Comparison of ENCODE assay signal across 9 mouse cellular contexts in the genomic region with DNA sequence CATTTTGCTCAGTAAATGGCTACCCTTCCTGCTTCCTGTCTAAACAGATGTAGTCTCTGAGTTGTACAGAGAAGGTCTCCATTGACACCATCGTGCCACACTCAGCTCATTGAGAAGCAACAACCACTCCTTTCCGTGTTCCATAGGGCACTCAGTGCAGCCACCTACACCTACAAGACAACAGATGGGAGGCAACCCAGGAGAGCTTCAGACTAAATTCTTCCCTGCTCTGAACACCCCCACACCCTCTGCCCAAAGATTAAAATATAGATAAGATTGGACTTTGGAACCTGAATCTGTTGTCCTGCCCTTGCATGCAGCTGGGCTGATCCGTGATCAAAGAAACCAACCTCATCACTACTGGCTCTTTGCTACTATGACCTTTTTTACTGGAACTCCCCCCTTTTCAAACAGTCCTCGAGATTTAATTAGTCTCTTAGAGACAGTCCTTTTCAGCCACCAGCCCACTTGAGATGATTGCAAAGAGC. TPM values are rescaled to one million over a fixed set of nuclear protein-coding genes. Genes with fewer than 3 reads are reported as not detected.
A peak's percentile ranks its signal among the peaks of the same experiment; 100 is the strongest.
DNase-seq lines count a peak whose midpoint lies in the region; ATAC-seq and TF ChIP-seq lines count a peak whose summit lies in the region.
"Had no signal": no experiment of that assay in that cellular context is flagged by ENCODE, and none has a peak within 500 bp of the region (broad histone marks: within the 10 kb centered on the region; RNA-seq: fewer than 3 reads in every experiment).

No protein-coding gene starts in this region.

- no peak overlapping the region; the same call in 1 of the 2 replicates for H3K9ac ChIP-seq in forebrain, embryonic 16.5 days (replicated peaks; ENCODE audit: low read depth, low read length)
- H3K9ac ChIP-seq in limb, embryonic 14.5 days (ENCODE audit: low read depth, low read length, severe bottlenecking), result peak overlapping the region; percentile 77

- ATAC-seq in forebrain, embryonic 16.5 days, result no peak
- ATAC-seq in limb, embryonic 14.5 days (ENCODE audit: low FRiP score, low read depth), result no peak
- no peak for ATAC-seq in megakaryocyte, adult 5-6 weeks (ENCODE audit: poor library complexity, severe bottlenecking)

- H3K4me1 ChIP-seq in lung, adult 2 months (ENCODE audit: control insufficient read depth, insufficient read depth, low read length), result peaks cover 3% of the 10 kb centered on the region; the same call in 1 of the 2 replicates
- H3K4me1 ChIP-seq in forebrain, embryonic 16.5 days (replicated peaks; ENCODE audit: control insufficient read depth, insufficient read depth, low read length), result 0 out of 2 replicates have a peak, but pooled peaks cover 3% of the 10 kb centered on the region
- no peaks in the 10 kb centered on the region for H3K4me1 ChIP-seq in limb, embryonic 14.5 days (ENCODE audit: control insufficient read depth, insufficient read depth, low read length)

- H3K36me3 ChIP-seq in forebrain, embryonic 16.5 days (ENCODE audit: control insufficient read depth, insufficient read depth), result no peaks in the 10 kb centered on the region
- no peaks in the 10 kb centered on the region for H3K36me3 ChIP-seq in limb, embryonic 14.5 days (ENCODE audit: control insufficient read depth, insufficient read depth, low read length)
- H3K36me3 ChIP-seq in splenic B cell, adult 2 months (ENCODE audit: control insufficient read depth, insufficient read depth, low read length, poor library complexity, severe bottlenecking), result no peaks in the 10 kb centered on the region

- TF ChIP-seq CTCF in lung, adult 2 months (IDR thresholded peaks at IDR 0.05; ENCODE audit: insufficient read depth, low read length), result no peak

- TF ChIP-seq POLR2A in lung, adult 2 months (IDR thresholded peaks at IDR 0.05; ENCODE audit: borderline replicate concordance, extremely low read depth, low read depth, low read length), result no peak
- TF ChIP-seq POLR2A in limb, embryonic 14.5 days (IDR thresholded peaks at IDR 0.05; ENCODE audit: borderline replicate concordance, extremely low read depth, insufficient read depth, insufficient read length), result no peak

- H3K27ac ChIP-seq in forebrain, embryonic 16.5 days (ENCODE audit: low read length), result no peak overlapping the region
- no peak overlapping the region for H3K27ac ChIP-seq in limb, embryonic 14.5 days (replicated peaks; ENCODE audit: low read depth, low read length)

- H3K4me3 ChIP-seq in lung, adult 2 months (replicated peaks; ENCODE audit: extremely low read depth, low read depth, low read length), result peak overlapping the region; percentile 33
- peak overlapping the region; percentile 56 for H3K4me3 ChIP-seq in forebrain, embryonic 16.5 days (replicated peaks; ENCODE audit: low read length)
- H3K4me3 ChIP-seq in limb, embryonic 14.5 days (replicated peaks; ENCODE audit: low read length), result peak overlapping the region; percentile 51

- intact Hi-C loops in gastrocnemius, postnatal 36 days (cut with DNase I), result no loop called here

- peak overlapping the region; percentile 74 for H3K4me2 ChIP-seq in forebrain, embryonic 16.5 days (ENCODE audit: low read length)
- H3K4me2 ChIP-seq in limb, embryonic 14.5 days (replicated peaks; ENCODE audit: low read depth, low read length, severe bottlenecking), result peak overlapping the region; percentile 74

- 60% methylated on average over 4 of the region's 4 CpGs for WGBS in lung, adult 2 months
- 69% methylated on average over 4 of the region's 4 CpGs for WGBS in forebrain, embryonic 16.5 days
- 75% methylated on average over 4 of the region's 4 CpGs for WGBS in limb, embryonic 14.5 days

- no peaks in the 10 kb centered on the region for H3K9me3 ChIP-seq in forebrain, embryonic 16.5 days (ENCODE audit: control insufficient read depth, low read length)
- no peaks in the 10 kb centered on the region for H3K9me3 ChIP-seq in limb, embryonic 14.5 days (ENCODE audit: control insufficient read depth, low read length)

- no peaks in the 10 kb centered on the region for H3K27me3 ChIP-seq in forebrain, embryonic 16.5 days (replicated peaks; ENCODE audit: control insufficient read depth, insufficient read depth, low read length)
- no peaks in the 10 kb centered on the region for H3K27me3 ChIP-seq in limb, embryonic 14.5 days (ENCODE audit: control insufficient read depth, insufficient read depth, low read length)
- H3K27me3 ChIP-seq in splenic B cell, adult 2 months (ENCODE audit: control insufficient read depth, insufficient read depth, low read length, poor library complexity, severe bottlenecking), result no peaks in the 10 kb centered on the region

- DNase-seq in lung, adult 2 months, result peak; percentile 30
- no peak for DNase-seq in lung, postnatal 10 days
- no peak for DNase-seq in limb, embryonic 14.5 days (ENCODE audit: low spot score)
- peak; percentile 13 for DNase-seq in splenic B cell, adult 2 months (ENCODE audit: low read depth, low spot score)
- DNase-seq in gastrocnemius, postnatal 36 days, result no peak

RNA-seq across cellular contexts. Expression of a gene that starts 53.4 kb away (rescaled TPM):
- polyA plus RNA-seq in lung, adult 2 months (2012; rRNA removed), result not detected in 2 replicates
- not detected in 2 replicates for polyA plus RNA-seq in forebrain, embryonic 16.5 days (2015; fragmentation: Nextera tagmentation; extraction: Ambion mirVana)
- 0.03 TPM in 1 of 2 replicates, not detected in the other for polyA plus RNA-seq in limb, embryonic 14.5 days (2012; rRNA removed)
- not detected in 2 replicates for polyA plus RNA-seq in limb, embryonic 14.5 days (2014; fragmentation: Nextera tagmentation; extraction: Ambion mirVana)
- not detected in 2 replicates for total RNA-seq in megakaryocyte, adult 5-6 weeks (2015)
- total RNA-seq in megakaryocyte, adult 5-6 weeks (2017), result not detected in 2 replicates
- not detected for total RNA-seq in gastrocnemius, postnatal 36 days (2021)
- total RNA-seq: adrenal gland, postnatal 14 days; left cerebral cortex, postnatal 25 days had no signal

Comparison
In these comparisons a context has a peak if more than half of its experiments do, and no peak if none do; other contexts are left out.
1. DNase-seq: peak in lung, adult 2 months (single experiment) and splenic B cell, adult 2 months (single experiment); none in lung, postnatal 10 days (single experiment), limb, embryonic 14.5 days (single experiment) and gastrocnemius, postnatal 36 days (0 of 2).
2. Peak in every context shown above with its lines, with median percentiles within 50 percentile points of each other: H3K4me3 ChIP-seq.